Mouse (Mus musculus) embryonic facial prominence, embryonic 15.5 days (tissue): ENCODE measurements at regions not wholly inside any gene's neighbourhood (a gene's known extent, or its start where the extent isn't known, plus 50 kb on each side); places are given as distances from the start of the nearest gene placed in this dataset.

Experiments
- ATAC-seq: fragments of 200-750 bp; cut with Nextera tagmentation; 2 replicates; pipeline ENCODE4 v1.8.0; 2017; ENCODE audit warnings: low read depth, moderate TSS enrichment; ENCODE audit not compliant: insufficient number of reproducible peaks, low FRiP score, low TSS enrichment
- H3K27ac ChIP-seq: fragments of 300-500 bp; sonication (generic); replicated peaks from 2 replicates; pipeline ENCODE4 v1.5.1; 2015; ENCODE audit warnings: mild to moderate bottlenecking, inconsistent platforms
- H3K27me3 ChIP-seq: fragments of 300-500 bp; sonication (generic); 2 replicates; pipeline ENCODE4 v1.6.1; 2015; ENCODE audit warnings: inconsistent platforms
- H3K36me3 ChIP-seq: fragments of 300-500 bp; sonication (generic); 2 replicates; pipeline ENCODE4 v1.6.1; 2015; ENCODE audit warnings: mild to moderate bottlenecking, inconsistent platforms
- H3K4me1 ChIP-seq: fragments of 300-500 bp; sonication (generic); 2 replicates; pipeline ENCODE4 v1.6.1; 2015; ENCODE audit warnings: inconsistent platforms
- H3K4me2 ChIP-seq: fragments of 300-500 bp; sonication (generic); replicated peaks from 2 replicates; pipeline ENCODE4 v1.6.1; 2015; ENCODE audit warnings: mild to moderate bottlenecking, inconsistent platforms
- H3K4me3 ChIP-seq: fragments of 300-500 bp; sonication (generic); replicated peaks from 2 replicates; pipeline ENCODE4 v1.5.1; 2015; ENCODE audit warnings: mild to moderate bottlenecking, inconsistent platforms
- H3K9ac ChIP-seq: fragments of 300-500 bp; sonication (generic); 2 replicates; pipeline ENCODE4 v1.6.1; 2015; ENCODE audit warnings: inconsistent platforms
- H3K9me3 ChIP-seq: fragments of 300-500 bp; sonication (generic); replicated peaks from 2 replicates; pipeline ENCODE4 v1.6.1; 2016; ENCODE audit warnings: inconsistent platforms
- WGBS: fragments of 180-500 bp; shearing (Covaris S2); methylation state at CpG from one replicate; pipeline ENCODE4 v1.1.7; 2015; 5-methylcytosine and 5-hydroxymethylcytosine counted together

DNA sequence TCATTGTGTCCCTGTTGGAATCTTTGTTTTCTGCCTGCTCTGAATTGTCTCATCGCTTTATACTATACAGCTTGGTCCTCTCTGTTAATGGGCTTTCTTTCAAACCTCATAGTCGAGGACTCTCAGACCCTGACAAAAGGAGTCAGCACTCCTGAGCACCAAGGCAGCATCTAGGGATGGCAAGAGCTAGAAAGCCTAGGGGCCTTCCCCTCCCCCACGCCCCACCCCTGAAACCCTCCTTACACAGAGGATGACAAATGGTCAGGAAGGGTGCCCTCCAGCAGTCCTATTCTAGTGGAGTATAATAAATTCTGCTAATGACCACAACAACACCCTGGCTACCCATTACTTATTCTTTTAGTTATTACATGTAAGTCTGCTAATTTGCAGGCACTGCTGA, 74.4 kb downstream of the Tbx19 start:
- Histone ChIP-seq H3K9ac (no peak overlapping the region), H3K9me3 (no peaks in the 10 kb centered on the region), H3K27me3 (no peaks in the 10 kb centered on the region), H3K4me1 (no peaks in the 10 kb centered on the region), H3K4me2 (no peak overlapping the region), H3K27ac (no peak overlapping the region), H3K36me3 (no peaks in the 10 kb centered on the region), H3K4me3 (no peak overlapping the region)
- no peak for ATAC-seq
- 70% methylated on average over 3 of the region's 3 CpGs for WGBS

DNA sequence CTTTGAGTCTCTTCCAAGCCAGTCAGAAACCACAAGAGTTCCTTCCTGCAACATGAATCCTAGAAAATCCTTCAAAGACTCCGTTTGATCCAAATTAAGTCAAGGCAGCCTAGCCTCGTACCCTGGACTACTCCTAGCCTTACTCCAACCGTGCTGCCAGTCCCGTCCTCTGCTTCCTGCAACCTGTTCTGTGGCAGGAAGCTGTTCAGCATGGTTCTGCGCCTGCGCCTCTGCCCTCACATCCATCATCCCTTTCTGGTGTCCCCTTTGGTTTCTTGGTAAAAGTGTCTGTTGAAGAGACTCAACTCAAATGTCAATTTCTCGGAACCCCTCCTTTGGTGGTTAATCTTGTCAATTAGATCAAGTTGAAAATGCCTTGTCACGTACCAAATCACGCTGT, 75.8 kb downstream of the Tbx19 start:
- Histone ChIP-seq H3K36me3 (no peaks in the 10 kb centered on the region), H3K27me3 (no peaks in the 10 kb centered on the region), H3K9ac (no peak overlapping the region), H3K4me2 (no peak overlapping the region), H3K9me3 (no peaks in the 10 kb centered on the region), H3K4me1 (no peaks in the 10 kb centered on the region), H3K27ac (no peak overlapping the region), H3K4me3 (no peak overlapping the region)
- ATAC-seq, result no peak
- 72% methylated on average over 9 of the region's 9 CpGs for WGBS

DNA sequence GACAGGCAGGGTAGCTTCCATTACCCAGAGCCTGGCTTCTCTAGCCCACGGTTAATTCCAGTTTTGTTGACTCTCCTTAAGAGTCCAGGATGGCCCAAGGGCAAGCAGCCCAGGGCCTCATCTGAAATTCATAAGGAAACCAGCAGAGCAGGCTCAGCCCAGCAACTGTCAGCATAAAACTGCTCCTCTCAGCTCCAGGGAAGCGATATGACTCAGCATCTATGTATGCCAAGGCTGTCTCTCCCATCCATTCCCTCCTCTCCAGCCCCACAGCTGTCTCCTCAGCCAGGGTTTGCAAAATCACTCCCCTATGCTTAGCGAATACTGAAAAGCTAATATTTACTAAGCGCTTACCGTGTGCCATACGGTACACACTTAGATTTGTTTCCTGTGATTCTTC, 76.4 kb downstream of the Tbx19 start:
- H3K9me3 ChIP-seq, result no peaks in the 10 kb centered on the region
- no peak overlapping the region for H3K4me3 ChIP-seq
- H3K27me3 ChIP-seq, result no peaks in the 10 kb centered on the region
- no peak overlapping the region for H3K27ac ChIP-seq
- 59% methylated on average over 6 of the region's 6 CpGs for WGBS
- ATAC-seq, result peak; percentile 47; the same call in 1 of the 2 replicates
- H3K36me3 ChIP-seq, result no peaks in the 10 kb centered on the region
- H3K4me2 ChIP-seq, result no peak overlapping the region
- H3K4me1 ChIP-seq, result no peaks in the 10 kb centered on the region
- no peak overlapping the region for H3K9ac ChIP-seq

DNA sequence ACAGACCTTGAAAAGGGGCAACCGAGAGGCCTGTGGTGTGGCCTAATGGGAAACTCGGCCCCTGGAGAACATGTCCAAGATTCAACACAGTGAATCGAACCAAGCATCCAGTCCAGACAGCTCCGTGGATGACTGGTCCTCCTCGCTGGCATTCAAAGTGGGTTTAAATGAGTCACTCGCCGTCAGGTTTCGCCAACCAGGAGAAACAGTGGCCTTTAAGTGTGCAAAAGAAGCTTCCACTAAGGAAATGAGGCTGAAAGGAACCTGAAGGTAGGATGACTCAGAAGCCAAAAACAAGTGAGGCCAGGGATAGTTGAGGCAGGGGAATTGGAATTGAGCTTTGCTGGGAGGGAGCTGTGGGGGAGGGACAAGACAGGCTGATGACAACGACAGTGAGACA, 80.2 kb downstream of the Tbx19 start:
- WGBS, result 87% methylated on average over 9 of the region's 9 CpGs

DNA sequence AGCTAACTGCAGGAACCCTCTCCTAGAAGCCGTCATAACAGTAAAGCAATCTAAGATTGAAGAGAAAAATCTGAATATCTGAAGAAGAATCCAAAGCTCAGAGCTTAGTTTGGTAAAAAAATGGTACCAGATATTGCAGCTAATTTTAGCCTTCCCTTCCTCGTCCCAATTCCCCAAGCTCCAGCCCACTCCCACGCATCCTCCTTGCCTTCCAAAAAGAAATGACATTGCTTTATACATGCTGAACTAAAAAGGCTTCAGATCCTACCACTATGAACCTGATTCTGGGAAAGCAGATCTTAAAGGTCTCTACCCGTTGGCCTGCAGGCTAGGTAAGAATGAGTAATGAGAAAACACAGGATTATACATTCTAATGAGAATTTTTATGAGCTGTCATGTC, 83.3 kb downstream of the Tbx19 start:
- 68% methylated on average over 4 of the region's 4 CpGs for WGBS
- no peaks in the 10 kb centered on the region for H3K36me3 ChIP-seq
- no peak for ATAC-seq
- H3K27me3 ChIP-seq, result no peaks in the 10 kb centered on the region
- no peak overlapping the region for H3K27ac ChIP-seq
- H3K4me3 ChIP-seq, result no peak overlapping the region
- H3K9ac ChIP-seq, result no peak overlapping the region
- peaks cover 11% of the 10 kb centered on the region for H3K4me1 ChIP-seq
- no peaks in the 10 kb centered on the region for H3K9me3 ChIP-seq
- H3K4me2 ChIP-seq, result no peak overlapping the region

More for the DNA sequence above, 80.2 kb downstream of the Tbx19 start:
- Histone ChIP-seq H3K9me3 (no peaks in the 10 kb centered on the region), H3K27ac (no peak overlapping the region), H3K27me3 (no peaks in the 10 kb centered on the region), H3K4me3 (no peak overlapping the region), H3K36me3 (no peaks in the 10 kb centered on the region), H3K4me2 (no peak overlapping the region), H3K9ac (no peak overlapping the region), H3K4me1 (peaks cover 8% of the 10 kb centered on the region)
- no peak for ATAC-seq

DNA sequence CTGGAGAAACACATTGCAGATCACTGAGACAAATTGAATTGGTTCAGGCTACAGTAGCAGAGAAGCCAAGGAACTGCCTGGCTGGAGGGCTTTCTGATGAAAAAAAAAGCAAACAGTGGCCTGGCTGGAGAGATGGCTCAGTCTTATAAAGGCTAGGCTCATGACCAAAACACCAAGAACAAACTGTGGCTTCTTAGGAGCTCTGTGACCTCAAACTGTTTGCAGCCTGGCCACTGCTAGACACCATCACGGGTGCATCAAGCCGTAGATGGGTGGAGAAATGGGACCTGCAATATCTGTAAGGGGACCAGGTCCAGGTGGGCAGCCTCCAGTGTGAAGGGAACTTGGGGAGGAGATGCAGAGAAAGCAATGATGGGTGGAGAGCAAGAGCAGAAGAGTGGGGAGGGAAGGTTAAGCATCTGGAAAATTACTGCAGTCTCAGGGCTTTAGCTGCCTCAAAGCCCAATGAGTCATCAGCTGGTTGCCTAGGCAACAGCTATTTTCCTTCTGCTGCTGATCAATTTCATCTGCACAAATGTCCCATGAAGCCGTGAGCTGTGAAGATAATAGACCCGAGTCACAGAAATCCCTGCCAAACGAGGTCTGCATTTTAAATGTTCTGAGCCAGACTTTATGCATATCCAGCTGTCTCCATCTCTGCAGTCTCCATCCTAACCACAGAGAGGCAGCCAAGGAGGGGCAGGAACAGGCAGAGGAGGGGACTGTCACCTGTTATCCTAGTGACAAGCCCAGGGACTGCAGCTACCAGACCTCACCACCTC, 85.1 kb downstream of the Tbx19 start:
- H3K9ac ChIP-seq, result no peak overlapping the region
- WGBS, result 39% methylated on average over 5 of the region's 5 CpGs
- no peaks in the 10 kb centered on the region for H3K27me3 ChIP-seq
- peak overlapping the region; percentile 86 for H3K27ac ChIP-seq
- no peak overlapping the region for H3K4me2 ChIP-seq
- H3K36me3 ChIP-seq, result no peaks in the 10 kb centered on the region
- peaks cover 11% of the 10 kb centered on the region for H3K4me1 ChIP-seq
- H3K4me3 ChIP-seq, result no peak overlapping the region
- ATAC-seq, result peak; percentile 69; the same call in 1 of the 2 replicates
- H3K9me3 ChIP-seq, result no peaks in the 10 kb centered on the region

DNA sequence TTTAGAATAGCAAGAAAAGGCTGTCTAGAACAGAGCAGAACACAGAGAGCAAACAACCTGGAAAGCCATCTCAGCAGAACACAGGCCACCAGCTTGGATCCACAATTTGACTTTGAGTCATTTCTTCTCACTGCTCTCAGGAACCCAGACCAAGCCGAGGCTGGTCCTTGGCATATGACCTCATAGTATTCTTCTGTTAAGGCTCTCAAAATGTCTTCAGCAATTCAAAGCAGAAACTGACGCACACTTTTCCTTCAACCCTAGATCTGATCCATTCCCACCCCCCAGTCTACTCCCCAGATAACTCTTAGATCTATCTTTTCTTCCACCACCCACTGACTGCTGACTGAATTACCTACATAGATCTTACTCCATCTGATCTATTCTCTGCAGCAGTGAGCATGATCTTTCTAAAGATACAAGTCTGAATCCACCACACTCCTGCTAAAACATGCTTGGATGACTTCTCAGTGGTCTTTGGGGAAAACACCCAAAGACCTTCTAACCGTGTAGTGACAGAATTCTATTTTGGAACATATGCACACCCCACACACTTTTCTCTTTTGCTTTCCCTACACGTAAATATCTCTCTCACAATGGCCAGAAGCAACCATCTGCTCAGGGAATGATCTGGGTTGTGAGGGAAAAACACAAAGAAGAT, 88.6 kb downstream of the Tbx19 start:
- H3K27ac ChIP-seq, result no peak overlapping the region
- no peak overlapping the region for H3K4me3 ChIP-seq
- no peak overlapping the region for H3K4me2 ChIP-seq
- H3K4me1 ChIP-seq, result peaks cover 11% of the 10 kb centered on the region
- no peak overlapping the region for H3K9ac ChIP-seq
- H3K9me3 ChIP-seq, result no peaks in the 10 kb centered on the region
- no peak for ATAC-seq
- H3K27me3 ChIP-seq, result no peaks in the 10 kb centered on the region
- no peaks in the 10 kb centered on the region for H3K36me3 ChIP-seq
- 85% methylated on average over 4 of the region's 4 CpGs for WGBS

DNA sequence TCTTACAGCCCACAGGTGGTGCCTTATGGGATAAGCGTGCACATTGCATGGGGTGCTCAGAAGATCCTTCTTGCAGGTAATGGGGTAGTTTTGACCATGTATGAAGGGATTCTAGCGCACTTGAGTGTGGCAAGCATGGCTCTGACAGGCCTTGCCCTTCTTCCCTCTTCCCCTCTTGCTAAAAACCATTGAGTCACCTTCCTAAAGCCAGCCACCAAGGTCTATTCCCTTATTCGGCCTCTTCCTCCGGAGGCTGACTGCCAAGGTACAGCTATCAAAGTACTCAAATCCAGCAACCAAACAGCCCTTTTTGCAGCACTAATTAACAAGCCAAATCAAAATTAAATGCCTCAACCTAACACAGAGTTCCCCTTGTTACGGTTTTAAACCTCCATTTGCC, 95.6 kb downstream of the Tbx19 start:
- Histone ChIP-seq H3K9me3 (no peaks in the 10 kb centered on the region), H3K4me2 (no peak overlapping the region), H3K4me3 (no peak overlapping the region), H3K4me1 (no peaks in the 10 kb centered on the region), H3K9ac (no peak overlapping the region), H3K27me3 (no peaks in the 10 kb centered on the region), H3K27ac (no peak overlapping the region), H3K36me3 (no peaks in the 10 kb centered on the region)
- no peak for ATAC-seq
- 69% methylated on average over 5 of the region's 5 CpGs for WGBS

DNA sequence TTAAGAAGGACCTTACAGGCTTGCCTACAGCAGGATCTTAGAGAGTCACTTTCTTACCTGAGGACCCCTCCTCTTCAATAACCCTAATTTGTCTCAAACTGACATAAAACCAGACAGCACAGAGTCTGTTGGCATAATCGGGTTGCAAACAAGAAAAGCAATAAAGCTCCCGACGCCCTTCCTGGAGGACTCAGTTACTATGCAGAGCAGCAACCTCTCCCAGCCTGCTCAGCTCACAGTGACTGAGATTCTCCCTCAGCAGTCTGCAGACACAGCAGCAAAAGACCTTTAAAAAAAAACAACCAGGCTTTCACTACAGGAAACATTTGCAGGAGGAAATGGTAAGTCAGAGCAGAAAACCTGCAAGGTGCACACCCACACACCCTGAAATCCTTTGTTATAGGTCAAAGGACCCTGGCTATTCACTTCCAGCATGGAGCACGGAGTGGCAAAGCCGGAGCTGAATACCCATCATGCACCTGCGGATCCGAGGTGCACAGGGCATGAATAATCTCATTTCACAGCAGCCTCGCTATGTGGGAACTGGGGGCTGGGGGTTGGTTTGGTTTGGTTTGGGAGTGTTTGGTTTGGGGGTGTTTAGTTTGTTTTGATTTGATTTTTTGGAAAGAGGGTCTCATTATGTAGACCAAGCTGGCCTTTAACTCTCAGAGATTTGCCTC, 97.6 kb downstream of the Tbx19 start:
- H3K4me2 ChIP-seq, result no peak overlapping the region
- no peak overlapping the region for H3K27ac ChIP-seq
- no peak overlapping the region for H3K9ac ChIP-seq
- H3K36me3 ChIP-seq, result no peaks in the 10 kb centered on the region
- no peaks in the 10 kb centered on the region for H3K27me3 ChIP-seq
- H3K9me3 ChIP-seq, result no peaks in the 10 kb centered on the region
- WGBS, result 60% methylated on average over 8 of the region's 8 CpGs
- no peak overlapping the region for H3K4me3 ChIP-seq
- no peaks in the 10 kb centered on the region for H3K4me1 ChIP-seq
- no peak for ATAC-seq

DNA sequence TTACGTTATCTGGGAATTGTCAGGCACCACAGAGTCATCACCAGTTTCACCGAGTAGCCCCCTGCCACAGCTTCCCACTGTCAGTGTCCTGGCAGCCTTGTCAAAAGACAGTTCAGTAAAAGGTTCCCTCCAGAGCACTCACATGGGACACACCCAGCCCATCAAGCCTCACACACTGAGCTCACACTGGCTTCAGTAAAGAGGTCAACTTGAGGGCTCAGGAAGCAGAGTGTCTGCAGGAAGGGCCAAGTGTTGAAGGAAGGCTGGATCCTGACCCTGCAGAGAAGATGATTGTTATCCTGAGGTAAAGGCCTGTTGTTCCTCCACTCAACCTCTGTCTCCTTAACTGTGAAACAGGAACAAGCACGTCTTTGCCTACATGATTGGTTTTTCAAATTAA, 99.2 kb downstream of the Tbx19 start:
- WGBS, result 71% methylated on average over 3 of the region's 3 CpGs
- no peaks in the 10 kb centered on the region for H3K4me1 ChIP-seq
- H3K4me2 ChIP-seq, result no peak overlapping the region
- no peak for ATAC-seq
- no peaks in the 10 kb centered on the region for H3K27me3 ChIP-seq
- no peak overlapping the region for H3K27ac ChIP-seq
- H3K36me3 ChIP-seq, result no peaks in the 10 kb centered on the region
- H3K9ac ChIP-seq, result no peak overlapping the region
- no peak overlapping the region for H3K4me3 ChIP-seq
- H3K9me3 ChIP-seq, result no peaks in the 10 kb centered on the region

DNA sequence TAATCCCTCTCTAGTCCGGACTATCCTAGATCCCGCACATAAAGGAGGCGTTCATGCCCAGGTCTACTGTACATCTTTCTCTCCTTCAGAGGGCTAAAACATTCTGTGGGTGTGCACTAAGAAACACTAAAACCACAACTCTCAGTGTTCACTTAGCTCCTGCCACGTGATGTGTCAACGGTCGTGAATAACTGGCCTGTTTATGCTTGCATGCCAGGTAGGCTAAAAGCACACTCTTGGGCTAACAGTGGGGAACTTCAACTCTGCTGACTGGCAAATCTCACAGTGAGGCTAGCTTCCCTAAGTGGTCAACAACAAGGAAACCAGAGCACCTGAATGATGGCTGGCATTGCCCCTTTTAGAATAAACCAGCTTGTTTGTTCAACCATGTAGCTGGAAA, 106.3 kb downstream of the Tbx19 start:
- WGBS, result 75% methylated on average over 6 of the region's 6 CpGs

More for the DNA sequence above, 106.3 kb downstream of the Tbx19 start:
- no peak for ATAC-seq
- Histone ChIP-seq H3K27me3 (no peaks in the 10 kb centered on the region), H3K4me1 (no peaks in the 10 kb centered on the region), H3K9me3 (no peaks in the 10 kb centered on the region), H3K9ac (no peak overlapping the region), H3K4me2 (no peak overlapping the region), H3K36me3 (no peaks in the 10 kb centered on the region), H3K27ac (no peak overlapping the region), H3K4me3 (no peak overlapping the region)
